Mouse (Mus musculus) mature B cell (primary cell): Measurements from ENCODE around the gene Gpc6.

Experiments used
- in situ Hi-C: fragments of 300-500 bp; cut with MboI; formaldehyde crosslinking; loops from 2 replicates; pipeline ENCODE4 v1.14.3; 2019

Gene Gpc6

GRCm38 (mm10) chr14:117796661-117797060 is 871.5 kb downstream of the Gpc6 start:
- in situ Hi-C loops, result no loop called here

- in situ Hi-C loops, result no loop called here
These were observed 875.3 kb downstream of the Gpc6 start for GRCm38 (mm10) chr14:117800399-117800798.

- in situ Hi-C loops, result no loop called here
These were observed 882.7 kb downstream of the Gpc6 start for GRCm38 (mm10) chr14:117807846-117808245.

- in situ Hi-C loops, result no loop called here
These were observed 883.2 kb downstream of the Gpc6 start for GRCm38 (mm10) chr14:117808326-117808725.

GRCm38 (mm10) chr14:117810321-117811270 is 885.5 kb downstream of the Gpc6 start:
- in situ Hi-C loops, result no loop called here

- in situ Hi-C loops, result no loop called here
These were observed 888.4 kb downstream of the Gpc6 start for GRCm38 (mm10) chr14:117813473-117813872.

- in situ Hi-C loops, result no loop called here
These were observed 890.9 kb downstream of the Gpc6 start for GRCm38 (mm10) chr14:117816008-117816407.

GRCm38 (mm10) chr14:117816706-117817105 is 891.6 kb downstream of the Gpc6 start:
- in situ Hi-C loops, result no loop called here

GRCm38 (mm10) chr14:117817196-117817595 is 892.1 kb downstream of the Gpc6 start:
- in situ Hi-C loops, result no loop called here

GRCm38 (mm10) chr14:117824491-117824890 is 899.4 kb downstream of the Gpc6 start:
- in situ Hi-C loops, result no loop called here

- in situ Hi-C loops, result no loop called here
These were observed 901.4 kb downstream of the Gpc6 start for GRCm38 (mm10) chr14:117826294-117827046.

- in situ Hi-C loops, result no loop called here
These were observed 906.2 kb downstream of the Gpc6 start for GRCm38 (mm10) chr14:117831267-117831666.

- in situ Hi-C loops, result no loop called here
These were observed 906.6 kb downstream of the Gpc6 start for GRCm38 (mm10) chr14:117831731-117832130.

- in situ Hi-C loops, result no loop called here
These were observed 910.4 kb downstream of the Gpc6 start for GRCm38 (mm10) chr14:117835506-117835905.

GRCm38 (mm10) chr14:117837021-117837420 is 911.9 kb downstream of the Gpc6 start:
- in situ Hi-C loops, result no loop called here

GRCm38 (mm10) chr14:117837715-117838114 is 912.6 kb downstream of the Gpc6 start:
- in situ Hi-C loops, result no loop called here

- in situ Hi-C loops, result no loop called here
These were observed 916.1 kb downstream of the Gpc6 start for GRCm38 (mm10) chr14:117841211-117841610.

- in situ Hi-C loops, result no loop called here
These were observed 916.9 kb downstream of the Gpc6 start for GRCm38 (mm10) chr14:117841797-117842553.

- in situ Hi-C loops, result no loop called here
These were observed 924.7 kb downstream of the Gpc6 start for GRCm38 (mm10) chr14:117849591-117850505.

- in situ Hi-C loops, result no loop called here
These were observed 927.2 kb downstream of the Gpc6 start for GRCm38 (mm10) chr14:117852266-117852665.

GRCm38 (mm10) chr14:117852842-117853241 is 927.7 kb downstream of the Gpc6 start:
- in situ Hi-C loops, result no loop called here
